Mouse (Mus musculus): ENCODE results near the gene Kprp. TPM values are rescaled to one million over a fixed set of nuclear protein-coding genes. Genes with fewer than 3 reads are reported as not detected.
"Not testable (repeated sequence)": the region's sequence is repeated elsewhere in the genome, so short reads cannot be mapped to it uniquely, and the experiment has no call there.

The Kprp gene
- not detected in 2 replicates for polyA plus RNA-seq (2016; fragmentation: Nextera tagmentation; extraction: Ambion mirVana)

DNA sequence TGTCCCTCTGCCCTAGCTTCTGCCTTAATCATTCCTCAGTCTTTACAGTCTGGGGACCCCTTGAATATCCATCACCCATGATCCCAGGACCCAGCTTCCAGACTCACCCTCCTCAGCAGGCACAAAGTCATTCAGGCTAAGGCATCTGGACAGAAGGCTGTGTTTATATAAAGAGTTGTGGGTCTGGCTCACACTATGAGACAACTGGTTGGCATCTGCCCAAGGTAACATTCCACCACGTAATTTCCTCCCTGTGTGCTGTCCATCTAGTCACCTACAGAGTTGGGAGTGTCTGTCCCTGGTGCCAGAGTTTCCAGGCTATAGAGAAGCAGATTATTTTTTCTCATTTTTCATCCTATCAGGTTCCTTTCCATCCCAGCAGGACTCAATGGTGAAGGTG, at the start of gene Kprp:
Gene Kprp, minus strand, starts transcription at position 140 of the 400 bp plus-strand sequence.
- 61% methylated on average over 1 of the region's 1 CpGs for WGBS
- no peak within 1 kb of the TSS for H3K4me2 ChIP-seq (replicated peaks)
- no peak within 1 kb of the TSS for H3K9ac ChIP-seq (replicated peaks)
- H3K27me3 ChIP-seq = no peaks in the 10 kb centered on the region
- H3K9me3 ChIP-seq = no peaks in the 10 kb centered on the region
- H3K4me1 ChIP-seq = no peaks in the 10 kb centered on the region
- no peak within 1 kb of the TSS for H3K4me3 ChIP-seq
- no peaks in the 10 kb centered on the region for H3K36me3 ChIP-seq
- ATAC-seq (ENCODE audit: low FRiP score, low read depth) = no peak
- no peak within 1 kb of the TSS for H3K27ac ChIP-seq (replicated peaks)

DNA sequence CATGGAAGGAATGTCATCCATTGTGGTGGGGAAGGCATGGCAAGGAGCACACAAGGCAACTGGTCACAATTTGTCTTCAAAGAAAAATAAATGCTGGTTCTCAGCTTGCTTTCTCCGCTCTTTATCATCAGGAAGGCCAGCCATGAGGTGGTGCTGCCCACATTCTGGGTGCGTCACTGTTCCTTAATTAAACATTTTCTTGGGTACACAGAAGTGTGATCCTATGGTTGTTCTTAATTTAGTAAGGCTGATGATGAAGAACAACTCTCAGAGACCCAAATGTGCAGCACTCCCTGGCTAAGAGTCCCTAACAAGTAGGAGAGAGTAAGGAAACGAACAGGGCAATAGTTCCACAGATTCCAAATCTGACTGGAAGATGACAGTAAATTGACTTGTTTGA, 47.1 kb upstream of the Kprp start:
- no peaks in the 10 kb centered on the region for H3K9me3 ChIP-seq
- no peaks in the 10 kb centered on the region for H3K27me3 ChIP-seq
- 93% methylated on average over 3 of the region's 3 CpGs for WGBS
- no peaks in the 10 kb centered on the region for H3K4me1 ChIP-seq
- H3K4me2 ChIP-seq (replicated peaks) = no peak overlapping the region
- H3K4me3 ChIP-seq = no peak overlapping the region
- H3K36me3 ChIP-seq = no peaks in the 10 kb centered on the region
- no peak for ATAC-seq (ENCODE audit: low FRiP score, low read depth)
- no peak overlapping the region for H3K9ac ChIP-seq (replicated peaks)
- no peak overlapping the region for H3K27ac ChIP-seq (replicated peaks)

DNA sequence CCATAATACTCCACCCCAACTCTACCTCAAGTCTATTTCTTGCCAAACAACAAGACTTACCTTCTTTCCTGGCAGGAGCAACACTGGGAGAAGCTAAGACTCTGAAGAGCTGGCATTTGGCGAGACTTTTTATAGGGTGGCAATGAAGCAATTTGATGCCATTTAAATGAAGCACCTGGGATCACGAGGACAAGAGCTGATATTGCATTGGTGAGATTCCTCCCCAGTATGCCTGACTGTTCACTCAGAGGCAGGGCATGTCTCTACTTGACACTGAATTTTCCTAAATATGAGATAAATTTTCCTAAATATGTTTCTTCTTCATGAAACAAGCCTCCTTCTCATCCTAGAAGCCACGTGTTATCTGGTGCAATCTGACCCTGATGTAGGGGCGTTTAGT, 43.1 kb upstream of the Kprp start, which contains the start of gene 2310050C09Rik:
Gene 2310050C09Rik, minus strand, starts transcription at position 101 of the 400 bp plus-strand sequence.
- no peak within 1 kb of the TSS for H3K4me3 ChIP-seq
- H3K4me2 ChIP-seq (replicated peaks) = no peak within 1 kb of the TSS
- no peaks in the 10 kb centered on the region for H3K36me3 ChIP-seq
- 87% methylated on average over 4 of the region's 4 CpGs for WGBS
- no peaks in the 10 kb centered on the region for H3K9me3 ChIP-seq
- H3K4me1 ChIP-seq = no peaks in the 10 kb centered on the region
- ATAC-seq (ENCODE audit: low FRiP score, low read depth) = no peak
- no peak within 1 kb of the TSS for H3K27ac ChIP-seq (replicated peaks)
- H3K27me3 ChIP-seq = no peaks in the 10 kb centered on the region
- no peak within 1 kb of the TSS for H3K9ac ChIP-seq (replicated peaks)

DNA sequence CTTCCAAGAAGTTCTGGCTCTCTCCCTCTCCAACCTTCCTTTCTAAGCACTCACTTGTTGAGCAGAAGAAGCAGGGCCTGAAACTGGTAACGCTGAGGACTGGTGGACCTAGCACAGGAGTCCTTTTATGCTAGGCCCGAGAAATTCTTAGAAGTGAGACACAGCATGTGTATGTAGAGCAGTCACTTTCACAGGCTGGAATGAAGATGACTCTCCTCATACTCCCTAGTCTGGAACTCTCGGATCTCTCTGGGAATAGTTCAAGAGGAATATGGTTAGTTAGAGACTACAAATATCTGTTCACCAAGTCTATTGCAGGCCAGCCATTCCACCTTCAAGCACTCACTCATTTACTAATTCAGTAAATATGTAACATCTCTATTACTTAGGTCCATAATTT, 24.1 kb upstream of the Kprp start, which contains the start of gene Lce1l:
Gene Lce1l, minus strand, starts transcription at position 101 of the 400 bp plus-strand sequence.
- Histone ChIP-seq H3K9ac (replicated peaks) (no peak within 1 kb of the TSS), H3K27ac (replicated peaks) (no peak within 1 kb of the TSS), H3K9me3 (no peaks in the 10 kb centered on the region), H3K36me3 (no peaks in the 10 kb centered on the region), H3K27me3 (no peaks in the 10 kb centered on the region), H3K4me3 (no peak within 1 kb of the TSS), H3K4me1 (no peaks in the 10 kb centered on the region), H3K4me2 (replicated peaks) (no peak within 1 kb of the TSS)
- no peak for ATAC-seq (ENCODE audit: low FRiP score, low read depth)
- 90% methylated on average over 3 of the region's 3 CpGs for WGBS

DNA sequence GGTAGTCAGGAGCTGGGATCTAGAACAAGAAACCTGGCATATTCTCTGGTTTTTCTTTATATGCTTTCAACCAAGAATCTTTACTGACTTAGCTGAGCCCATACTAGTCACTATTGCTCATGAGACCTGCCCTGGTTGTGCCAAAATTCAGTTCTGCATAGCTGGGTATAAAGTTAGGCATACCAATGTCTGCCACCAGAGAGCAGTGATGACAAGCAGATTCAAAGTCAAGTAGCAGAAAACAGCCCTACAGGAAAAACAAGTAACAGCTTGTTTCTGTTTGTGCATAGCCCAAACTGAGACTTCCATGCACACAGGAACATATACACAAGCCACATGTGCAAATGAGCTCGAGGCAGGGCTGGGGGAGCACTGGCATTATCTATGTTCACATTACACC, 1.2 kb downstream of the Kprp start:
- ATAC-seq (ENCODE audit: low FRiP score, low read depth) = no peak
- Histone ChIP-seq H3K9ac (replicated peaks) (no peak overlapping the region), H3K9me3 (no peaks in the 10 kb centered on the region), H3K4me2 (replicated peaks) (no peak overlapping the region), H3K4me3 (no peak overlapping the region), H3K4me1 (no peaks in the 10 kb centered on the region), H3K27ac (replicated peaks) (no peak overlapping the region), H3K27me3 (no peaks in the 10 kb centered on the region), H3K36me3 (no peaks in the 10 kb centered on the region)
- WGBS = 36% methylated on average over 1 of the region's 1 CpGs

DNA sequence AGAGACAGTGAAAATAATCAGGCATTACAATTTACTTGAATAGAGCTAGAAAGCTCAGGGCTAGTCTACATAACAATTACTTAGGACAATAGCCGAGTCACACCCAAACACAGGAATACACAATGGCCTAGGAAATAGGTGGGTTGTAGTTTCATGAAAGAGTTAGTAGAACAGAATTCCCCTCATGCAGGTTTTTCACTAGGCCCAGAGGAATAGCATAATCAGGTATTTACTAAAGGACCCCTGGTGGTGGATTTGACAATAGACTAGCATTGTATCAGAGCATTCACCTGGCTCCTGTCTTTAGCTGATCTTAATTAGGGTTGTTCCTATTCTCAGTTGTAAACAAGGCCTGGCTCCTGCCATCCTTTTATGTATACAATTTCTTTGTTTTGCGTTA, 11.0 kb downstream of the Kprp start:
- WGBS = 92% methylated on average over 2 of the region's 2 CpGs
- H3K27ac ChIP-seq (replicated peaks); H3K4me2 ChIP-seq (replicated peaks); H3K4me3 ChIP-seq; H3K4me1 ChIP-seq; H3K27me3 ChIP-seq; H3K9me3 ChIP-seq; H3K9ac ChIP-seq (replicated peaks); ATAC-seq (ENCODE audit: low FRiP score, low read depth); H3K36me3 ChIP-seq: not testable (repeated sequence)

DNA sequence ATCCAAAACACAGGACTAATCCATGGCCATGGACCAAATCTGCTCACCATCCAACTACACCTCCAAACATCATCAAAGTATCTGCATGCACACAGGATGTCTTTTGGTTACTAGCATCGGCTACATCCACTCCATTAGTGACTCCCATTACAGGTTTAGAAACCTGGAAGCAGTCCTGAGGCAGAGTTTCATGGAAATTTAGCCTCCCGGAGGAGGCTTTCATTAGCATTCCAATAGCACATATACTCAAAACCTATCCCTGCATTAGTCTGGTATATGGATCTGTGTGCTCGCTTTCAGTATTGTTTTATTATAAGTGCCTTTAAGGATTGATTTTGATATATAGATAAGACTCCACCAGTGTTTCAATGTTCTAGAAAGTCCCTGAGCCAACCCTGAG, 11.5 kb downstream of the Kprp start:
- WGBS = 90% methylated on average over 3 of the region's 3 CpGs
- H3K4me2 ChIP-seq (replicated peaks) = no peak overlapping the region
- H3K9me3 ChIP-seq = no peaks in the 10 kb centered on the region
- no peaks in the 10 kb centered on the region for H3K36me3 ChIP-seq
- no peaks in the 10 kb centered on the region for H3K27me3 ChIP-seq
- H3K4me1 ChIP-seq = no peaks in the 10 kb centered on the region
- no peak overlapping the region for H3K9ac ChIP-seq (replicated peaks)
- no peak overlapping the region for H3K27ac ChIP-seq (replicated peaks)
- no peak for ATAC-seq (ENCODE audit: low FRiP score, low read depth)
- no peak overlapping the region for H3K4me3 ChIP-seq

DNA sequence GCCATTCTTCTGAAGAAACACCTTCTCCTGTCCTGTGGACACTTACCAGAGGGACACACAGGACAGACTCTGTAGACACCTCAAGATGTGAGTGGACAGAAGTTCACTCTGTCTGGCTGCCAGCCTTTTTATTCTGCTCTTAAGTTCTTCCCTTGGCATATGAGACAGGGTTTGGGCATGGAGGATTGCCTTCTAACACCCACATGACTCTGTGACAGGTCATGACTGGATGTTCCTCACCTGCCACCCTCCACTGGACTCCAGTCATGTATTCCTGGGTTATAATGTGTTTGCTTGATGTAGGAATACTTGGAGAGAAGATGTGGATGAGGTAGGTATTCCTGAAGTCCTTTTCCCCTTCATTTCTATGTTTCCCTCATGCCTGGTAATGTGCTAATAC, 19.3 kb downstream of the Kprp start, which contains the start of gene Lce1k:
Gene Lce1k, minus strand, starts transcription at position 101 of the 400 bp plus-strand sequence.
- H3K4me3 ChIP-seq = no peak within 1 kb of the TSS
- H3K27me3 ChIP-seq = no peaks in the 10 kb centered on the region
- ATAC-seq (ENCODE audit: low FRiP score, low read depth) = no peak
- H3K4me2 ChIP-seq (replicated peaks) = no peak within 1 kb of the TSS
- H3K9me3 ChIP-seq = no peaks in the 10 kb centered on the region
- no peak within 1 kb of the TSS for H3K9ac ChIP-seq (replicated peaks)
- H3K4me1 ChIP-seq = no peaks in the 10 kb centered on the region
- no peaks in the 10 kb centered on the region for H3K36me3 ChIP-seq
- no peak within 1 kb of the TSS for H3K27ac ChIP-seq (replicated peaks)

DNA sequence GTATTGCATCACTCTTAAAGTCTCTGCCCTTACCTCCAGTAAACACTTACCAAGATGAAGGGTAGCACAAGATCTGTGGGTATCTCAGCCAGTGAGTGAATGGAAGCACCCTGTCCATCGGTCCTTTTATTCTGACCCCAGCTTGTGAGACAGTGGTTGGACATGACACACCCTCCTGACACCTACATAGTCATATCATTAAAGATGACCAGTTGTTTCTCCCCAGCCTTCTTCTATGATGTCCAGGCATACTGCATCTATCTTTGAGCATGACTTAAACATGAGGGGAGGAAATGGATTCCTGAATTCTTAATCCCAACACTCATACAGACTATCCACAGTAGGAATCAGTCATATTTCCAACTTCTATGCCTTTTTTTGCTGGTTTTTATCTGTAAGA, 36.6 kb downstream of the Kprp start, which contains the start of gene Lce1j:
Gene Lce1j, minus strand, starts transcription at position 101 of the 400 bp plus-strand sequence.
- no peak within 1 kb of the TSS for H3K9ac ChIP-seq (replicated peaks)
- H3K27me3 ChIP-seq = no peaks in the 10 kb centered on the region
- no peak within 1 kb of the TSS for H3K4me2 ChIP-seq (replicated peaks)
- H3K4me3 ChIP-seq = no peak within 1 kb of the TSS
- no peaks in the 10 kb centered on the region for H3K4me1 ChIP-seq
- ATAC-seq (ENCODE audit: low FRiP score, low read depth) = no peak
- H3K27ac ChIP-seq (replicated peaks) = no peak within 1 kb of the TSS
- H3K9me3 ChIP-seq = no peaks in the 10 kb centered on the region
- 89% methylated on average over 1 of the region's 1 CpGs for WGBS
- H3K36me3 ChIP-seq = no peaks in the 10 kb centered on the region

DNA sequence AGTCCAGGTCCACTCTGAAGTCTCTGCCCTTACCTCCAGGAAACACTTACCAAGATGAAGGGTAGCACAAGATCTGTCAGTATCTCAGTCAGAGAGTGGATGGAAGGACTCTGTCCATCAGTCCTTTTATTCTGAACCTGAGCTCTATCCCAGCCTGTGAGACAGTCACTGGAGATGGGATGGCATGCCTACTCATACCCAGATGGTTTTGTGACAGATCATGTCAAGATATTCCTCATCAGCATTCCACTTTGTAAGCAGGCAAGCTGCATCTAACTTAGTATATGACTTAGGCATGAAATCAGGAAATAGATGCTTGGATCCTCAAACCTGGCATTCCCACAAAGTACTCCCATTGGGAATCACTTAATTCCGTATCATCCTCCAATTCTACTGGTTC, 48.2 kb downstream of the Kprp start, which contains the start of gene Lce1i:
Gene Lce1i, minus strand, starts transcription at position 101 of the 400 bp plus-strand sequence.
- Histone ChIP-seq H3K4me1 (no peaks in the 10 kb centered on the region), H3K27ac (replicated peaks) (no peak within 1 kb of the TSS), H3K27me3 (no peaks in the 10 kb centered on the region), H3K9ac (replicated peaks) (no peak within 1 kb of the TSS), H3K4me3 (no peak within 1 kb of the TSS), H3K9me3 (no peaks in the 10 kb centered on the region), H3K36me3 (no peaks in the 10 kb centered on the region), H3K4me2 (replicated peaks) (no peak within 1 kb of the TSS)
- WGBS = 85% methylated on average over 1 of the region's 1 CpGs
- no peak for ATAC-seq (ENCODE audit: low FRiP score, low read depth)

Other genes with a start within 250 kb of the Kprp start
- not detected in 2 replicates for gene Smcp, start 238.2 kb downstream of the Kprp start, polyA plus RNA-seq (2016; fragmentation: Nextera tagmentation; extraction: Ambion mirVana)
- gene 2210017I01Rik, start 219.8 kb downstream of the Kprp start, polyA plus RNA-seq (2016; fragmentation: Nextera tagmentation; extraction: Ambion mirVana) = not detected in 2 replicates
- not detected in 2 replicates for gene Lce6a, start 205.6 kb downstream of the Kprp start, polyA plus RNA-seq (2016; fragmentation: Nextera tagmentation; extraction: Ambion mirVana)
- gene Lce1a1, start 178.9 kb downstream of the Kprp start, polyA plus RNA-seq (2016; fragmentation: Nextera tagmentation; extraction: Ambion mirVana) = not detected in 2 replicates
- not detected in 2 replicates for gene Lce1b, start 170.3 kb downstream of the Kprp start, polyA plus RNA-seq (2016; fragmentation: Nextera tagmentation; extraction: Ambion mirVana)
- not detected in 2 replicates for gene Lce1a2, start 156.9 kb downstream of the Kprp start, polyA plus RNA-seq (2016; fragmentation: Nextera tagmentation; extraction: Ambion mirVana)
- not detected in 2 replicates for gene Lce1c, start 148.0 kb downstream of the Kprp start, polyA plus RNA-seq (2016; fragmentation: Nextera tagmentation; extraction: Ambion mirVana)
- not detected in 2 replicates for gene Lce1d, start 140.0 kb downstream of the Kprp start, polyA plus RNA-seq (2016; fragmentation: Nextera tagmentation; extraction: Ambion mirVana)
- gene Lce1e, start 118.2 kb downstream of the Kprp start, polyA plus RNA-seq (2016; fragmentation: Nextera tagmentation; extraction: Ambion mirVana) = not detected in 2 replicates
- gene Lce1f, start 106.9 kb downstream of the Kprp start, polyA plus RNA-seq (2016; fragmentation: Nextera tagmentation; extraction: Ambion mirVana) = not detected in 2 replicates
- not detected in 2 replicates for gene Gm38119, start 88.2 kb downstream of the Kprp start, polyA plus RNA-seq (2016; fragmentation: Nextera tagmentation; extraction: Ambion mirVana)
- gene Lce1g, start 74.9 kb downstream of the Kprp start, polyA plus RNA-seq (2016; fragmentation: Nextera tagmentation; extraction: Ambion mirVana) = not detected in 2 replicates
- gene Lce1h, start 62.2 kb downstream of the Kprp start, polyA plus RNA-seq (2016; fragmentation: Nextera tagmentation; extraction: Ambion mirVana) = not detected in 2 replicates
- gene Lce1i, start 48.3 kb downstream of the Kprp start, polyA plus RNA-seq (2016; fragmentation: Nextera tagmentation; extraction: Ambion mirVana) = not detected in 2 replicates
- gene Lce1j, start 36.7 kb downstream of the Kprp start, polyA plus RNA-seq (2016; fragmentation: Nextera tagmentation; extraction: Ambion mirVana) = not detected in 2 replicates
- gene Lce1k, start 19.4 kb downstream of the Kprp start, polyA plus RNA-seq (2016; fragmentation: Nextera tagmentation; extraction: Ambion mirVana) = not detected in 2 replicates
- gene Lce1l, start 24.0 kb upstream of the Kprp start, polyA plus RNA-seq (2016; fragmentation: Nextera tagmentation; extraction: Ambion mirVana) = not detected in 2 replicates
- gene 2310050C09Rik, start 43.0 kb upstream of the Kprp start, polyA plus RNA-seq (2016; fragmentation: Nextera tagmentation; extraction: Ambion mirVana) = not detected in 2 replicates
- not detected in 2 replicates for gene Lce3a, start 99.0 kb upstream of the Kprp start, polyA plus RNA-seq (2016; fragmentation: Nextera tagmentation; extraction: Ambion mirVana)
- gene Lce3b, start 105.7 kb upstream of the Kprp start, polyA plus RNA-seq (2016; fragmentation: Nextera tagmentation; extraction: Ambion mirVana) = not detected in 2 replicates
- gene Lce3c, start 117.2 kb upstream of the Kprp start, polyA plus RNA-seq (2016; fragmentation: Nextera tagmentation; extraction: Ambion mirVana) = not detected in 2 replicates
- not detected in 2 replicates for gene Lce3d, start 130.1 kb upstream of the Kprp start, polyA plus RNA-seq (2016; fragmentation: Nextera tagmentation; extraction: Ambion mirVana)
- not detected in 2 replicates for gene Lce3e, start 139.8 kb upstream of the Kprp start, polyA plus RNA-seq (2016; fragmentation: Nextera tagmentation; extraction: Ambion mirVana)
- gene Lce3f, start 165.0 kb upstream of the Kprp start, polyA plus RNA-seq (2016; fragmentation: Nextera tagmentation; extraction: Ambion mirVana) = not detected in 2 replicates
- gene Crct1, start 188.4 kb upstream of the Kprp start, polyA plus RNA-seq (2016; fragmentation: Nextera tagmentation; extraction: Ambion mirVana) = 0.34 and 0.56 TPM in 2 replicates
- not detected in 2 replicates for gene Lce1m, start 191.8 kb upstream of the Kprp start, polyA plus RNA-seq (2016; fragmentation: Nextera tagmentation; extraction: Ambion mirVana)
- not detected in 2 replicates for gene Gm4858, start 241.6 kb upstream of the Kprp start, polyA plus RNA-seq (2016; fragmentation: Nextera tagmentation; extraction: Ambion mirVana)

Measured in midbrain, embryonic 12.5 days (tissue).